Mouse (Mus musculus) midbrain, embryonic 13.5 days (tissue): Measurements from ENCODE around the gene Popdc2. TPM values are rescaled to one million over a fixed set of nuclear protein-coding genes. Genes with fewer than 3 reads are reported as not detected.
"Not testable (repeated sequence)": the region's sequence is repeated elsewhere in the genome, so short reads cannot be mapped to it uniquely, and the experiment has no call there.

Source experiments
- ATAC-seq: fragments of 200-750 bp; cut with Nextera tagmentation; 2 replicates; pipeline ENCODE4 v1.8.0; 2017; ENCODE audit warnings: mild to moderate bottlenecking, moderate TSS enrichment, moderate library complexity
- H3K27ac ChIP-seq: fragments of 300-500 bp; sonication (generic); 2 replicates; pipeline ENCODE4 v1.5.1; 2015; ENCODE audit warnings: inconsistent platforms, mild to moderate bottlenecking, moderate library complexity
- H3K27me3 ChIP-seq: fragments of 300-500 bp; sonication (generic); 2 replicates; pipeline ENCODE4 v1.6.1; 2015; ENCODE audit warnings: mild to moderate bottlenecking, inconsistent platforms
- H3K36me3 ChIP-seq: fragments of 300-500 bp; sonication (generic); 2 replicates; pipeline ENCODE4 v1.6.1; 2015; ENCODE audit warnings: mild to moderate bottlenecking, inconsistent platforms
- H3K4me1 ChIP-seq: fragments of 300-500 bp; sonication (generic); replicated peaks from 2 replicates; pipeline ENCODE4 v1.6.1; 2015; ENCODE audit warnings: inconsistent platforms
- H3K4me2 ChIP-seq: fragments of 300-500 bp; sonication (generic); replicated peaks from 2 replicates; pipeline ENCODE4 v1.6.1; 2015; ENCODE audit warnings: moderate library complexity, mild to moderate bottlenecking, inconsistent platforms
- H3K4me3 ChIP-seq: fragments of 300-500 bp; sonication (generic); replicated peaks from 2 replicates; pipeline ENCODE4 v1.5.1; 2015; ENCODE audit warnings: mild to moderate bottlenecking, inconsistent platforms
- H3K9ac ChIP-seq: fragments of 300-500 bp; sonication (generic); replicated peaks from 2 replicates; pipeline ENCODE4 v1.6.1; 2015; ENCODE audit warnings: mild to moderate bottlenecking, inconsistent platforms
- H3K9me3 ChIP-seq: fragments of 300-500 bp; sonication (generic); 2 replicates; pipeline ENCODE4 v1.6.1; 2016; ENCODE audit warnings: mild to moderate bottlenecking, inconsistent platforms
- WGBS: fragments of 180-500 bp; shearing (Covaris S2); methylation state at CpG from one replicate; pipeline ENCODE4 v1.1.7; 2015; 5-methylcytosine and 5-hydroxymethylcytosine counted together
- polyA plus RNA-seq: library from polyadenylated mRNA; unstranded; fragments of >200 nt; fragmentation: Nextera tagmentation; extraction: Ambion mirVana; gene quantifications from 2 replicates; pipeline ENCODE4 v1.2.1, GENCODE M21; 2015

Gene Popdc2
- 0.26 and 0.51 TPM in 2 replicates for polyA plus RNA-seq

- Histone ChIP-seq H3K27me3 (no peaks in the 10 kb centered on the region), H3K27ac (no peak within 1 kb of the TSS), H3K4me2 (no peak within 1 kb of the TSS), H3K4me3 (no peak within 1 kb of the TSS), H3K4me1 (peaks cover 4% of the 10 kb centered on the region; the same call in 1 of the 2 replicates), H3K9ac (no peak within 1 kb of the TSS), H3K36me3 (0 out of 2 replicates have a peak, but pooled peaks cover 3% of the 10 kb centered on the region), H3K9me3 (no peaks in the 10 kb centered on the region)
- no peak for ATAC-seq
- 74% methylated on average over 10 of the region's 10 CpGs for WGBS
These were observed at the start of gene Popdc2 for GRCm38 (mm10) chr16:38361933-38362332. Popdc2 (plus strand) TSS chr16:38362209.

DNA sequence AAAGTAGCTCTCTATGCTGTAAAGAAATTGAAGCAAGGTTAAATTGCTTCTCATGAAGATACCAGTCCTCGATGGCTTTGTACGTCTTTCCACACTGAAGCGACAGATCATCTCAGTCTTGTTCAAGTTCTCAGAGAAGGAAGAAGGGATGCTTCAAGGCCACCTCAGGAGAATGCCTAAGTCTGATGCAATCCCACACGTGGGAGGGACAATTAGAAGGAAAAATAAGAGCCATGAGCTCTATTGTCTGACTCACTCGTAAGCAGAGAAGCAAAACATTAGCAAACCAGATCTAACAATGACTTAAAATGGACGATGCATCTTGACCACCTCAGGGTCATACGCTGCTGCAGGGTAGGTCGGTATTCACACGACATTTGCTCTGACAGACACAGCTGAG lies 43.5 kb upstream of the Popdc2 start:
- Histone ChIP-seq H3K4me1 (no peaks in the 10 kb centered on the region), H3K27me3 (no peaks in the 10 kb centered on the region), H3K4me3 (no peak overlapping the region), H3K9ac (no peak overlapping the region), H3K36me3 (no peaks in the 10 kb centered on the region), H3K27ac (no peak overlapping the region), H3K9me3 (no peaks in the 10 kb centered on the region), H3K4me2 (no peak overlapping the region)
- WGBS = 79% methylated on average over 9 of the region's 9 CpGs
- ATAC-seq = no peak

GRCm38 (mm10) chr16:38319087-38319486 lies 42.9 kb upstream of the Popdc2 start:
- Histone ChIP-seq H3K4me1 (no peaks in the 10 kb centered on the region), H3K4me3 (no peak overlapping the region), H3K36me3 (no peaks in the 10 kb centered on the region), H3K27me3 (no peaks in the 10 kb centered on the region), H3K9me3 (no peaks in the 10 kb centered on the region), H3K27ac (no peak overlapping the region), H3K4me2 (no peak overlapping the region), H3K9ac (no peak overlapping the region)
- ATAC-seq = no peak
- 93% methylated on average over 4 of the region's 4 CpGs for WGBS

DNA sequence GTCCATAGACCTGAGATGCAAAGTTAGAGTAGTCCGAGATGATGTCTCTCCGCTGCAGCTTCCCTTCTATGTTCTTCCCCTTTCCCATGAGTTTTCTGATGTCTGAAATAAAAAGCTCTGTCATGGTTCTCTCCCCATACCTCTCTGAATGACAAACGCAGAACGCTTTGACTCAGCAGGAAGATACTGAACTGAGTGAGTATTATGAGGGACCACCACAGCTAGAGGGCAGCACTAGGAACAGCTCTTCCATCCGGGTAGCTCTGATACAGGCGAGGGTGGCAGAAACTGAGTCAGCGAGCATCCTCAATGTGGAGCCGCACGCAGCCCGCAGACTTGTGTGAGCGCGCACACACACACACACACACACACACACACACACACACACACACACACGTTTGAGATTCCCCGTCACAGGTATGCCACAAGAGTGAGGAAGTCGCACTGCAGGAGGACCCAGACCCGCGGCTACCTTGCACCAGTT lies 40.5 kb upstream of the Popdc2 start:
- no peaks in the 10 kb centered on the region for H3K36me3 ChIP-seq
- H3K4me1 ChIP-seq = no peaks in the 10 kb centered on the region
- H3K27ac ChIP-seq = no peak overlapping the region
- H3K4me2 ChIP-seq = peak overlapping the region; percentile 48
- peak overlapping the region; percentile 24 for H3K4me3 ChIP-seq
- no peaks in the 10 kb centered on the region for H3K27me3 ChIP-seq
- H3K9me3 ChIP-seq = no peaks in the 10 kb centered on the region
- H3K9ac ChIP-seq = 0 out of 2 replicates have a peak overlapping the region, but pooled peaks have one; percentile 49
- 31% methylated on average over 17 of the region's 17 CpGs for WGBS
- ATAC-seq = peak; percentile 84

DNA sequence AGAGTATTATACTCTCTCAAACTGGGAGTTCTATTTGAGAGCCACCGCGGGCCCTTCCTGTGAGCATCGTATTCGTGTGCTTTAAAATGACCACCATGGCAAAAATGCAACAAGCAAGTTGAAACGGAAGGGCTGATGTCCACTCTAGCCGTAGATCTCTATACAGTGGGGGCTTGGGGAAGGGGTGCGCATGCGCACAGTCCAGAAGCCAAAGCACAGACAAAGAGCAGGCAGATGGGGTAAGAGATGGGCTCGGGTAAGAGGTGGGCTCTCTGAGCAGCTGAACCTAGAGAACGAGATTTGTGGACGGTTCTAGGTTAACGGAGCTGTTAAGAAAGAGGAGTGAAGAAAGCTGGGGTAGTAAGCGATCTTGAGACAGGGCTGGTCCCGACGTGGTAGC lies 37.7 kb upstream of the Popdc2 start:
- Histone ChIP-seq H3K27ac (no peak overlapping the region), H3K4me2 (no peak overlapping the region), H3K4me1 (no peaks in the 10 kb centered on the region), H3K9ac (no peak overlapping the region), H3K36me3 (no peaks in the 10 kb centered on the region), H3K4me3 (no peak overlapping the region), H3K27me3 (no peaks in the 10 kb centered on the region), H3K9me3 (peaks cover 1% of the 10 kb centered on the region; the same call in 1 of the 2 replicates)
- 88% methylated on average over 15 of the region's 15 CpGs for WGBS
- no peak for ATAC-seq

- Histone ChIP-seq H3K9ac (no peak overlapping the region), H3K4me2 (no peak overlapping the region), H3K4me3 (no peak overlapping the region), H3K9me3 (peaks cover 3% of the 10 kb centered on the region; the same call in 1 of the 2 replicates), H3K36me3 (no peaks in the 10 kb centered on the region), H3K27me3 (no peaks in the 10 kb centered on the region), H3K4me1 (no peaks in the 10 kb centered on the region), H3K27ac (no peak overlapping the region)
- no peak for ATAC-seq
- WGBS = 79% methylated on average over 11 of the region's 11 CpGs
These were observed 35.1 kb upstream of the Popdc2 start for GRCm38 (mm10) chr16:38326778-38327397.

DNA sequence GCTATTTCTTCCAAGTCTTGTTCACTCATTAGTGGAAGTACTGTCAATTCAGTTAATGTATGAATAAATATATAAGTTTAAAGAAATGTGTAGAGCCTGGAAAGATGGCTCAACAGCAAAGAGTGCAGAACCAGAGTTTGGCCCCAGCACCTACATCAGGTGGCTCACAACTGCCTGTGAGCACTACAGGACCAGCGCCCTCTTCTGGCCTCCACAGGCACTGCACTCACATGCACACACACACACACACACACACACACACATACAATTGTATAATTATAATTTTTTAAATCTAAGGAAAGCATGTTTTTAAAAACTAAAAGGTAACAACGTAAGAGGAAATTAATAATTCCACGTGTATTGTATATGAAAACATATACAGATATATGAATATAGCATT lies 32.7 kb upstream of the Popdc2 start:
- H3K4me2 ChIP-seq = no peak overlapping the region
- no peak overlapping the region for H3K27ac ChIP-seq
- no peaks in the 10 kb centered on the region for H3K4me1 ChIP-seq
- no peaks in the 10 kb centered on the region for H3K27me3 ChIP-seq
- H3K36me3 ChIP-seq = no peaks in the 10 kb centered on the region
- ATAC-seq = no peak
- H3K9me3 ChIP-seq = peaks cover 3% of the 10 kb centered on the region; the same call in 1 of the 2 replicates
- H3K4me3 ChIP-seq = no peak overlapping the region
- H3K9ac ChIP-seq = no peak overlapping the region
- WGBS = 78% methylated on average over 3 of the region's 3 CpGs

DNA sequence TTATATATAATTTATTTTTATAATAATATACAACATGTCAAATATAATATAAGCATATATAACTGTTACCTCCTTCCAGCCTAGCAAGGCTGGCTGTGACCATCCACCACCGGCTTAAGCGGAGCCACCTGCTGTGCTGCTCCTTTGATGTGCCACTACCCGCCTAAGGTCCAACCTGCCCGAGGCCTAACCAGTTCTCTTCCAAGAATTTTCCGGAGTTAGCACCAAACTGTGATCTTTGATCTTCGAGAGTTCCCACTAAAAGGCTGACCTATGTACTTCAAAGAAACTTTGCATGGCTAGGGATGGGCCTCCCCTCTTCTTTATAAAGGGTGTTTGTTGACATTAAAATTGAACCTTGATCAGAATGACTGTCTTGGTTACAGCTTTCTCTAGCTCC lies 27.6 kb upstream of the Popdc2 start:
- Histone ChIP-seq H3K4me1 (no peaks in the 10 kb centered on the region), H3K9ac (no peak overlapping the region), H3K27me3 (no peaks in the 10 kb centered on the region), H3K27ac (no peak overlapping the region), H3K9me3 (peaks cover under 1% of the 10 kb centered on the region; the same call in 1 of the 2 replicates), H3K4me3 (no peak overlapping the region), H3K4me2 (no peak overlapping the region), H3K36me3 (no peaks in the 10 kb centered on the region)
- no peak for ATAC-seq
- WGBS = 45% methylated on average over 6 of the region's 6 CpGs

GRCm38 (mm10) chr16:38338077-38338476 lies 23.9 kb upstream of the Popdc2 start:
- H3K4me1 ChIP-seq, H3K9ac ChIP-seq, H3K9me3 ChIP-seq, H3K4me2 ChIP-seq, ATAC-seq, H3K4me3 ChIP-seq, H3K36me3 ChIP-seq, H3K27ac ChIP-seq, H3K27me3 ChIP-seq: not testable (repeated sequence)
- 81% methylated on average over 4 of the region's 4 CpGs for whole genome bisulfite sequencing

GRCm38 (mm10) chr16:38341396-38342324 lies 20.3 kb upstream of the Popdc2 start, which contains the start of gene Maats1:
Maats1 (minus strand) TSS chr16:38342143.
- H3K9me3 ChIP-seq = no peaks in the 10 kb centered on the region
- H3K9ac ChIP-seq = peak within 1 kb of the TSS; percentile 63
- H3K27me3 ChIP-seq = no peaks in the 10 kb centered on the region
- no peaks in the 10 kb centered on the region for H3K36me3 ChIP-seq
- ATAC-seq = peak; percentile 94
- peak within 1 kb of the TSS; percentile 75 for H3K4me2 ChIP-seq
- H3K4me1 ChIP-seq = peaks cover 9% of the 10 kb centered on the region
- peak within 1 kb of the TSS; percentile 43 for H3K4me3 ChIP-seq
- no peak within 1 kb of the TSS for H3K27ac ChIP-seq
- WGBS = 9% methylated on average over 30 of the region's 30 CpGs

DNA sequence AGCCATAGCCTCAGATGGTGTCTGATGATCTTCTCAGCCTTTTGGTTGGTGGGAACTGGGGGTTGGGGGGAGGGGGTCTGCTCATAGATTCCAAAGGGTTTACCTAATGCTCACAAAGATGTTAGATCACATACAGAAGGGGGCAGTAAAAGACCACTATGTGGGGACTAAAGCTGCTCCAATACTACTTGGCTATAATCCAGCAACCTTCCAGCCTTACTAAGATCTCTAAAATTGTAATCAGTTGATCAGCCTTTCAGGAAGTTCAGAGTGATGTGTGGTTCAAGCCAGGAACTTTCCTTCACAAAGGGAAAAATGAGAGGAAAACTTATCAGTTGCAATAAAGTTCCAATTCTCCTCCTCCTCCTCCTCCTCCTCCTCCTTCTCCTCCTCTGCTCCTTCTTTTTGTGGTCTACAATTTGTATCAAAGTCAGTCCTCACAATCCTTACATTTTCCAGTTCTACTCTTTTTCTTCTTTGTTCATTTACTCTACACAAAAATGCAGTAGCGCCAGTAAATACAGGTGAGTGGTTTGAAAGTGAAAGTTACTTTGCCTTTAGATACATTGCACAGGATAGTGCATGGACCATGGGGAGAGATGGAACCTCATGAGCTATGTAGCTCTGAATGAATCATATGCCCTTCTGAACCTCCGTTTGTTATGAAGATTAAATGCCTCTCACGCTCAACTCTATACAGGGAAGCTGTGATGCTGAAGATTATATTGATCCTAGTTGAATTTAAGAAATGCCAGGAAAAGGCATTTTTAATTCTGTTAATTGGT lies 16.9 kb upstream of the Popdc2 start:
- Histone ChIP-seq H3K4me1 (peaks cover 19% of the 10 kb centered on the region), H3K27ac (no peak overlapping the region), H3K4me3 (no peak overlapping the region), H3K36me3 (peaks cover 5% of the 10 kb centered on the region), H3K9me3 (no peaks in the 10 kb centered on the region), H3K27me3 (no peaks in the 10 kb centered on the region), H3K9ac (no peak overlapping the region), H3K4me2 (no peak overlapping the region)
- ATAC-seq = no peak
- WGBS = 85% methylated on average over 3 of the region's 3 CpGs
